Mouse (Mus musculus) kidney, postnatal 4 days (tissue): ENCODE measurements around the gene Bcas3.
A peak's percentile ranks its signal among the peaks of the same experiment; 100 is the strongest.

ENCODE experiments used
- DNase-seq, 2 experiments: peaks; one replicate each; pipeline ENCODE4 v3.0.0; 2021; ENCODE audit warnings: mixed read lengths in 2 of 2

The Bcas3 gene

DNA sequence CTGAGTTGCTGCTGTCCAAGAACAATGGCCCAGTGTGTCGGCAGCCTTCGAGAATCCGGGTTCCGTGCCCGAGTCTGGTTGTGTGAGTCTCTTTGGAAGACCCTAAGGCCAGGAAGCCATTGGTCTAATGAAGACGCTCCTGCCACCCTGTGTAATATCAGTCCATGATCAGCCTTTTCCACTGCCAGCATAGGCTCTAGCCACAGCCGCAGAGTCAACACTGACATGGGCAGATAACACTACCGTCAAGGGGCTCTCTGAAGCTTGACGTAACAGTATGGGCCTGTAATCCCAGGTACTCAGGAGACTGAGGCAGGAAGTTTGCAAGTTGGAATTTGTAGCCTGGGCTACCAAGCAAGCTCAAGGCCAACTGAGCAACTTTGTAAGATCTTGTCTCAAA lies 405.9 kb downstream of the Bcas3 start:
- no peak for DNase-seq

DNA sequence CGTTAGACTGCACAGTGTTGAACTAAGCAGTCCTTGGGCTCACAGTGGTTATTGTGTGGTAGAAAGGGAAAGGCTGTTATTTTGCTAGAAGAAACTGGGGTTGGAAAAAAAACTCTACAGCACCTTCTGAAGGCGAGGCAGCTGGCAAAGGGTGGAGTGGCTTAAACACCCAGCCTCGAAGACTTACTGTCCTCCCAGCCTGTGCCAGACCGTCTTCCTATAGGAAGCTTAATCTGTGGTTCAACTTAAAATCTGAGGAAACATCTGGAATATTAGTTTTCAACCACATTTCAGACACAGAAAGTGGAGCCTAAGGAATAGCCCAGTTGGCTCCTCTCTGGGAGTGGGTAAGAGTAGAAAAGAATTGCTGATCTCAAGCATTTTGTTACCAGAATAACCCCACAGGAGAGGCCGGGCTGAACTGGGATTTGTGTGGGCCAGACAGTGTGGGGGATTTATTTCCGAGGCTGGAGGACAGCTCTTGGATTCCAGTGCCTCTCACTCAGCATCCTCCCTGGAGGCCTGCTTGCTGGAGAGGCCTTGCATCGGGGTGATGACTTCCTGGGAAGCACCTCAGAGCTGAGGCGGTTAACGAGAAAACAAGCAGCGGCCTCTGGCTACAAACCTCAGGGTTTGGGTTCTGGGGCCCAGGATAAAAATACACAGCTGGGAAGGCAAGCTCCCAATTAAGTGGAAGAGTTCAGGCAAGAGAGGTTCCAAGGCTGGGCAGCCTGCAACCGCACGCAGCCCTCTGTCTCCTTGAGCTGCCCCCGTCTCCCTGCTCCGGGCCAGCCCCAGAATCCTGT lies 406.9 kb downstream of the Bcas3 start:
- DNase-seq, result peak; percentile 44 to 60

DNA sequence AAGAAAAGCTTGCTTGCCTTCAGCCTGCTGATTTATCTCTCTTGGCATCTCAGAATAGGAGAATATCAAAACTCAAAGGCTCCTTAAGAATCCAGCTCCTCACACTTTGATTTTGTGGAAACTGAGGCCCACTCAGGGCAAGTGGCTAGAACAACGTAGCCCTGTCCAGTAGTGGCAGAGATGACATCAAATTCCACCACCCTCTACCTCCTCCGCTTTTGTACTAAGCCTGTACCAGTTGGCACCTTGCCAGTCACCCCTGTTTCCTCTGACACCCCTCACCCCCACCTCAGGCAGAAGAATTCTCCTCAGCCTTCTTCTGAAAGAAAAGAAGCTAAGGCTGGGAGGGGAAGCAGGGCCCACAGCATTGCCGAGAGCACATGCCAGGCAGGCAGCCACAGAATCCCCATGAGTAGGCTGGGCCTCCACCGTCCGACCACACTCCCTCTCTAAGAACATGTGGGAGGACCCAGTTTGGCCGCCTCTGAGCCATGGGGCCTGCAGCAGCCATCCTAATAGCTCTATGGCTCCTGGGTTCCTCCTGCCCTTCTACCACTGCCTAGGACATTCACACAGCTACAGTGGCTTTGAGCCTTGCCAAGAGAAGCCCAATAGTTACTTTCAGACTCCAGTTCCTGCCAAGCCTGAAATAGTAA lies 407.6 kb downstream of the Bcas3 start:
- peak; percentile 70 to 81 for DNase-seq

DNA sequence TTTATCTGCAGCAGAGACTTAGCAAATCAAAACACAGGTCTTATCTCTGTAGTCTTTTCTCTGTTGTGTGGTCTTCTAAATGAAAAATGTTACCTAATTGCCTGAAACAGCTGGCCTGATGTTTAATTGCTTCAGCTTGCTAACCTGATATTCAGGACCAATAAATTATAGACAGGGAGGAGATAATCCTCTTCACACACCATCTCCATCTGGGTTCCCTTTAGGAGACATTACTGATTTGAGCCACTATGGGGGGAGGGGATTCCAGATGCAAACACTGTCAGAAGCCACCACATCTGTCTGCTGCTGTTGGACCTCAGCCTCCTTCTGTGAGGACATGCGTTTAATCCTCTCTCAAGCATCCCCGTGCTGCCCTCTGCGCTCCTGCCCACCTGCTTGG lies 408.2 kb downstream of the Bcas3 start:
- no peak for DNase-seq

DNA sequence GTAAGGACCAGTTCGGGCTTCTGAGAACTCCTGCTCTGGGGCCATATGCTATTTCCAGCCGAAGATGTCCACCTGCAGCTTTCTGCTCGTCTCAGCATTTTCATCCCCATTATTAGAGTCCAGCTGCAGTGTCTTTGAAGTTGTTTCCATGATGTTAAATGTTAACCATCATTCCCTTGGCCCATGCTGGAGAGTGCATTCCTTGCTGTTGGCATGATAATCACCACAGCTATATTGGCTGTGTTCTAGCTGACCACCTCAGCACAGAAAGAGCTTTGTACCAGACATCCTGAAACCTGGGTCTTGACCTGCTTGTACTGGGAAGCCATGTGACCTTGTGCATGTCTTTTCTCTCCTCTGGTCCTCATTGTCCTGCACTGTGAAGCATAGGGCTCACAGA lies 410.7 kb downstream of the Bcas3 start:
- DNase-seq, result peak in 1 of 2 experiments; percentile 29

DNA sequence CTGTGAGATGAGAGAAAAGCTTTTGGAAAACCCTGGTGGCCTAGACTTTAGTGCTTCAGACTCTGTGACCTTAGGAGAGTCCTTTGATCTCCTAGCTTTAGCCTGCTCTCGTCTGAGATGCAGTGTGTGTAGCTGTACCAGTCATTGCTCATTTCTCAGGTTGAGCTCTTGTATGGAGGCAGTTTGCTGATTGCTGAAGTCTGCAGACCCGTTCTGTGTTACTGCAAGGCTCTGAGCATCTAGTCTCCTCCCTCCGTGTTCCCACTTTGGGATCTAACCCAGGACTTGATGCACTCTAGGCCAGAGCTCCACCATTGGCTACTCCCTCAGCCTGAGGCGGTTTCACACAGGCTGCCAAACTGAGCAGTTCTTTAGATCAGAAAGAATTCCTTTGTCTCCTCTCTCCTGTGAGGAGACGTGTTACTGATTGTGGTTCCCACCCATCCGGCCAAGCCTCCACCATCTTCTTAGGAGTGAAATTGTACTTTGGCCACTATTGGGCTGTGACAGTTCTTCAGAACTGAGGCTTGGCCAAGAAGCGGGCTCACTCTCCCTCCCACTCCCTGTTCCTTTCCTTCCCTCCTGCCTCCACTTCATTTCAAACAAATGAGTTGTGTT lies 413.2 kb downstream of the Bcas3 start:
- peak; percentile 43 to 61 for DNase-seq

DNA sequence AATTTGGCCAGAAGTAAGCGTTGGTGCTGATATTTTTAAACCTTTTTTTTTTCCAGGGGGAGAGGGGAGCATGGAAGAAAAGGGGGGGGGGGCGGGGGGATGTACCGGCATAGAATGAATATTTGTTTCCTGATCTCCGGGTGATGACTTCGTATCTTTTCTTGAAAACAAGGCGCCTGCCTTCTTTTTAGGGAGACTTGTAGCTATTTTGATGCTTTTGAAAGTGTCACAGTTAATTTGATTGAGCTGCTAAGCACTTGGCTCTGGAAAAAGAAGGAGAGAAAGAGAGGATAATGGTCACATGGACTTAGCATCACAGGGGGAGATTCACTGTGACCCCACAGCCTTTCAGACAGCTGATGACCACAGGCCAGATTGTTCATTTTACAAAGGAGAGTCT lies 413.8 kb downstream of the Bcas3 start:
- no peak for DNase-seq

DNA sequence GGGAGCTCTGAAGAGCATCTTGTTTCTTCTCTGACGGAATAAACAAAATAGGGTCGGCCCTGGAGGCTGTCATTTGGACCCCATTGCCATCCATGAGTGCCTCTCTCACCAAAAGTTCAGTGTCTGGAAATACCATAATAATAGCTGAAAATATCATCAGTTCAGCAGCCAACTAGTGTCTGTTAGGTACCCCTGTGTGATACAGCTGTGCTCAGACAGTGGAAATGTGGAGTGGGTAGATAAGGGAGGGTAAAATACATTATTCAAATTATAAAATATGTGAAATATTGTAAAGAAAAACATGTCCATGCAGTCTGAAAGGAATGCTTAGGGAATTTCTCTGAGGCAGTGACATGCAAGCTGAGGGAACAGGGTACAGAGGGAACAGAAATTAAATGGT lies 416.8 kb downstream of the Bcas3 start:
- DNase-seq, result no peak

DNA sequence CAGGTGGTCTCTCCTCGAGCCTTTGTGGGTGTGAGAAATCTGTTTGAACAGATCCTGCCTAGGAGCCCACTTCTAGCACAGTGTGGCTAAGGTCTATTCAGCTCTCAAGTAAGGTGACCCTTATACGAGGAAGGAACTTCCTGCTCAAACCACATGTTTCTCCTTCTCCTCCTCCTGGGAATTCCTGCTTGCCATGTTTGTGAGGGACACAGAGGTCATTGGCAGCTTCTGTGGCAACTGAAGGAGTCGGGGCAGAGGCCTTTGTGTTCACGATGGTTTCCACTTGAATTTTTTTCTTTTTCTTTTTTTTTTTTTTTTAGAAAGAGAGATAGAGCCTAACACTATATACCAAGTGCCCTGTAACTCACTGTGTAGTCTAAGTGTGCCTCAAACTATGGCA lies 420.4 kb downstream of the Bcas3 start:
- DNase-seq, result no peak

DNA sequence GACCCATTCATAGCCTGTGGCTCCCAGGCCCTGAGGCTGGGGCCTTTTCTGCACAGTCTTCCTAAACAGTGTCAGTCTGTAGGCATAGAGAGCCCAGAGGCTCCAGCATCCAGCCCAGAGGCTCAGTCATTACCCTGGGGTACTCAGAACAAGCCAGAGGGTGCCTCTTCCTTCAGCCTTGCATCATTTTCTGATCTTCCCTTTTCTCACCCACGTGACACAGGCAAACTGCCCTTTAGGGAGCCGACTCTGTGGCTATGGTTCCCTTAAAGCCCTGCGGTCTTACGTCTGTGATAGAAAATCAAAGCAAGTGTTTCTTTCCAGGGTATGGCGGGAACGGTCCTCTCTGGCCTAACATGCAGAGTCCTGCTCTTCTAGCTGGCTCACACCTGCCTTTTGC lies 421.7 kb downstream of the Bcas3 start:
- DNase-seq, result no peak

DNA sequence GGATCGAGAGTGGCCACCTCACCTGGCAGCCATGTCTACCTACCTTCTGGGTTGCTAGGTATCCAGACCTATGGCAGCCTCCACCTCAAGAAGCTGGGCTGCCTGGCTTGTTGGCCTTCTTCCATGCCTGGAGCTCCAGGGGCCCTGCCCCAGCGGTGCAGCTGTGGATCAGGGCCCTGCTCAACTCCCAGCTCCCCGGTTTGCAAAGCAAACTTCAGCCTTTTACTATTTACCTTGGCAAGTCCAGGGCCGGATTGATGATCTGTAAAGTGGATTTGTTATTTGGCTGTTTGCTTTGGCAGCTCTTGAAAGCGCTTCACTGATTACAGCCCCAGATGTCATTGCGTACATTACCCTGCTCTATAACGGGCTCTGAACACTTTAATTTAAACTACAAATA lies 422.5 kb downstream of the Bcas3 start:
- peak; percentile 51 to 64 for DNase-seq

DNA sequence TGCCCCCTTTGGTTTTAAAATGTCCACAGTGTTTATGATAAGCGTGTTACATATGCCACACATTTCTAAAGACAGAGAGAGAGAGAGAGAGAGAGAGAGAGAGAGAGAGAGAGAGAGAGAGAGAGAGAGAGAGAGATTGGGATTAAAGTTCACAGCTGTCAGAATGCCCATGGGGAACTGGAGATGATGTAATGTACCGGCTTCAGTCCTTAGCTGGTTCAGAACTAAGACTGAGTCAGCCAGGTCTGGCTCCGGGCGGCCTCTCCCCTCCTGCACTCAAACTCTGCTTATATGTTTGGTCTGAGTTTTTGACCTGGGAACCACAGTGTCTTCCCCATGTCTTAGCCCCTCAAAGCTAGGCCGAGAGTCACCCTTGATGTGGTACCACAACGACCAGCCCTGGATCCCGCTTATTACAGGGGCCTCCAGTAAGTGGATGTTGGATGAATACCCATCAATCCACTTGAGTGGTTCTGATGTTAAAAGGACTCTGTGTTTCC lies 423.9 kb downstream of the Bcas3 start:
- DNase-seq, result no peak

DNA sequence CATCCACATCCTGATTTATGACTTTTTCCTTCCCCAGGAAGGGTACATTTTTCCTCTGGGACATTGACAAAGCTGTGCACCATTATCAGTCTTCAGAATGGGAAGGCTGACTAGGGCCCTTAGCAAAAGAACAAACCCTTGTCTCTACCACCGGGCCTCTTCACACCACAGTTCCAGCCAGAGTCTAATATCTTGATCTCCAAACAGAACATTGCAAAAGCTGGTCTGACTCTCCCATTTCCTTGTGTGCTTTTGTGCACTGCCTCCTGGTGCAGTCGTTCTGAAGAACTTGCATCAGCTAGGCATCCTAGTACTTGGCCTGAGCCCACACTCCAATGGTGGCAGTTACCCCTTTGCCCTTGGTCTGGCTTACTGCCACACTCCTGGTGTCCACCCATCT lies 425.0 kb downstream of the Bcas3 start:
- no peak for DNase-seq

DNA sequence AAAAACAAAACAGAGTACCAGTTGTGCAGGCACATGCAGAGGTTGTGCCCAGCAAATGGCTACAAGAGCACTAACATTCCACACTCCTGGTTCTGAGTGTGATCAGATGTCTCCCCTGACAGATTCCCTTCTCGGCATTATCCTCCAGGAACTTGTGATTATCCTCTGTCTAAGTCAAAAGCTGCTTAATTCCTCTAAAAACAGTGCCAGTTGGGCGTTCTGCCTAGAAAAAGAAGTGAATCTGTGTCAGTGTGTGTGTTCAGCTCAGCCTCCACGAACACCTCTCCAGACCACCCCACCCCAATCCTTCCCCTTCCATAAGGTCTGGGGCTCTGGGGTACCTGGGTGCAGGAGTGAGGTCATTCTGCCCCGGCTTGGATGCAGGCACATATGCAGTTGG lies 427.3 kb downstream of the Bcas3 start:
- no peak for DNase-seq

DNA sequence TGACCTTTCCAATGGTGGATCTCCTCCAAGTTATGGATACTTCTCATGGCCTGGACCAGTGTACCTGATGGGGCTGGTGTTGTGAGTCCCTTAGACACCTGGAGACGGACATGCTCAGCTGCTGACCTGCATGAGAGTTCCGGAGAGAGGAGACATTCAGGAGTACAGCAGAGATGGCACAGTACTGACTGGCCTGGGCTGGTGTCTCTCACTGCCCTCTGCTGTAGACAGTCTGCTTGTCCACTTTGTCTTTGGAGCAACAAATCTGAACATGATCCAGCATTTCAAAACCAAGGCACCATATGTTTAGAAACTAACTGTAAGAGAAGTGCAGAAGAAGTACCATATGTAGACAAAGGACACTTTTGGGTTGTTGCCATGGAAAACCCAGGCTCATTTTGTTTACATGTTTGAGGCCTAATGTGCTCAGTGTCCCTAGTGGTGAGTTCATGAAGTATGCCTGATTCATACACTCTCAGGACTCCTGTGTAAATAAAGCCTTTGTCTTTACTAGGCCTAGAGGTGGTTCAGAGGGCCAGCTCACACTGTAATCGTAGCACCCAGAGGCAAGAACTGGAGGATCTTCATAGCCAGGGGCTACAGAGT lies 433.2 kb downstream of the Bcas3 start:
- peak in 1 of 2 experiments; percentile 38 for DNase-seq

DNA sequence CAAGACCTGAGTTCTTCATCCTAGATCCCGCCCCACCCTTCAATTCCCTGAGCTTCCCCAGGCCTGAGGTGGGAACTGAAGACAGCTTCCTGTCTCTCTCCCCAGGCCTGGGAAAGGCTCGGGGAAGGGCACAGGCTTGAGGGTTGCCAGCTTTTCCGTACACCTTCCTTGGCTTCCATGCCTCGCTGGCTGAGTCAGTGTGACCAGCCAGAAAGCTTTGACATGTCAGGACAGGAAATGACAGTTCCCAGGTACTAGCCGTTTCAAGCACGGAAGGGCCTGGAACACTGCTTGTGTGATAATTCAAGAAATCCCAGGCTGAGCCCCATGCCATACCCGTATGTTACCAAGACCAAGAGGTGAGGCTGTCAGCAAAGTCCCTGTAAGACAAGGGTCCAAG lies 436.8 kb downstream of the Bcas3 start:
- no peak for DNase-seq

DNA sequence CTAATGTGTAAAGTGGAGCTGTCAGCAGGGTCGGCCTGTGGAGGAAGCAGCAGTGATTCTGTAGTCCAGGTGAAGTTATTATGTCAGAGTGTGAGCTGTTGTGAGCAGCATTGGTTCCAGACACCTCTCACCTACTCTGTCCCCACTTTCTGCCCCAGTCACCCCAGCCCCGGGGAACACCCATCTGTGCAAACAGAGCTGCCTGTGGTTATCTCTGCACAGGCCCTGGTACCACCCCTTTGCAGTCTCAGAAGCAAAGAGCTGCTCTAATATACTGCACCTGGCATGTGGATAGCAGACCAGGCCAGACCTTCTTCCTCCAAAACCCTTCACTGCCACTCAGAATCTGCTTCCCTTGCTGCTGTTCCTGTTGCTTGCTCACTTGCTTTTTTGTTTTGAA lies 437.3 kb downstream of the Bcas3 start:
- no peak for DNase-seq

DNA sequence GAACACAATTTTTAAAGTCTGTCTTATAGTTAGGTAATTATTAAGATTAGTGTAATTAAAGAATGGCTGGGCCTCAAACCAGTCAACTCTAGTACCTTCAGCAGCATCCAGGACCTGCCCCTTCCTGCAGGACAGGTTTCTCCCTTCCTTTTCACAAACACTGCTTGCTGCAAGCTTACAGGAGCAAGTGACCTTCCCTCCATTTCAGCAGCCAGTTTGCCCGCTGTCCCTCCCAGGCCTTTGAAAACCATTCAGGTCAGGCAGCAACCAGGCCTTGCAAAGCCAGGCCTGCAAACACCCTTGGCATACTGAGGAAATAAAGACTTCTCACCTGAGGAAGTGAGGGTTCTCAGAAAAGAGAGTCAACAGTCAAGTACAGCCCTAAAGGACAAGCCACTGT lies 438.2 kb downstream of the Bcas3 start:
- DNase-seq, result peak in 1 of 2 experiments; percentile 42

DNA sequence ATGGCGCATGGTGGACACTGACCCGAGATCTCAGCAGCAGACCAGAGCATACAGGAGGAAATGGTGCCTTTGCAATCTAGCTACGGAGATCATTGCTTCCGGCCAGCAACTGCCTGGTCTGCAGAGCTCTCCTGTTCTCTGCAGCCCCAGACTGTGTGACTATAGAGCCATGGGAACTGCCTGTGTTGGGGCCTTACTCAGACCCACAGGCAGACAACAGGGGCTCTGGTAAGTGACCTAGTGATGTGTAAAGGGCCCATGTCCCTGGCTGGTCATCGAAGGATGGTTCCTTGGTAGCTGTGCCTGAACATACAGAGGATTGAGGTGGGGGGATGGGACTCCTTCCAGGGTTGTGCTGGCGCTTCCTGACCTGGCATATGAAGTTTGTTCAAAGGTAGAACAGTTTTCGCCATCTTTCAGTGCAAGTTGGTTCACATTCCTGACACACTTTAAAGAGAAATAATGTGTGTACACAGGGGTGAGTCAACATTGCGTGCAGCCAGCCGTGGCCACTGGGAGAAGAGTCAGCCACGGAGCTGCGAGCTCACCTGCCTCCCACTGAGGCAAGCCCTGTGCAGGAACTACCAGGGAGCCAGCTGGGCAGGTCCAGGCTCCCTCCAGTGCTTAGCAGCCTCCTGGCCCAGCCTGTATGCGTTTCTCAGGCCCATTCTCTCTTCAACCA lies 439.7 kb downstream of the Bcas3 start:
- DNase-seq, result peak; percentile 58 to 71

DNA sequence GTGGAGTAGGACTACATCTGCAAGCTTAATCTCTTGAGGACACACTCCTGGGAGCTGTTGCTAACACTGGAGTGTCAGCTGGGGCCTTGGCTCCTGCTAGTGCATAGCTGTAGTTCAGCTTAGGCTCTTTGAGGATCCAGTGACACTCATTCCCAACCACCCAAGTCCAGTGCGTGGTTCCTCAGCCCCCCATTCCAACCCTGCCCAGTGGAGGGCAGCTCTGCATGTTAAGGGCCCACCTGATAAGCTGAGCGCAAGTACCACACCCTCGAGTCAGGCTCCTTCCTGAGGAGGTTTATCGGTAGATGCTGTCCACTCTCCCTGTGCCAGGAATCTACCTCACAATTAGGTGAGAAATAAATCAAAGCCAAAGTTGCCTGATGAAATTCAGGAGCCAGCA lies 446.5 kb downstream of the Bcas3 start:
- DNase-seq, result no peak

DNA sequence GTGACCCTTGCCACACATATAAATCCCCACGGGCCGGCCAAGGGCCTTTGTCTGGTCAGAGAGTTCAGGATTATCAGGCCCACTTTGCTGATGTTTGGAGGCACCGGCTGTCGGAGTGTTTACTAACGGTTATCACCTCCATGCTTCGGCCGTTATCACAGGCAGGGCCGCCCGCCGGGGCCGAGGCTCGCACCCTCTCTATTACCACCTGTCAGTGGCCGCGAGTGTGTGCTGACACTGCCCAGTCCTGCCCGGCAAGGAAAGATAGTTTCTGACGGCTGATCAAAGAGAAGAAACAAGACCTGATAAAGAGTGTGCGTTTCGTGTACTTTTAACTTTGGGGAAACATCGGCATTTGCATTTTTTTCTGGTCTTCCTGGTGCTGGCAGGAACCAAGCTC lies 446.9 kb downstream of the Bcas3 start:
- no peak for DNase-seq

DNA sequence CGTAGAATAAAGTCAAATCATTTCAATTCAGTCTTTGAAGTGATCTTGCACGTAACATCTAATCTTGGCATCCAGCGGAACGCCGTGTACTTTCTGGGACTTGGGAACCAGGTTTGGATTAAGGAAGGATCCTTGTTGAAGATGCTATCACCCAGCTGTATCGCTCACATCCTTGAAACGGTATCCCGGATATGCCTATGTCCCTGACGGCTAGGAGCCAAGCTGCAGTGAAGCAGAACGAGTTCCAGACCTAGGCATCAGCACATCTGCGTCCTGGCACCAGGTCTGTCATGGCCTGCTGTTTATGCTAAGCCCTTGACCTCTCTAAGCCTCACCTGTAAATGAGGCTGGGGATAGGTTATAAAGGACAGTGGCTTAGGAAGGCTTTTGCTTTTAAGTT lies 447.4 kb downstream of the Bcas3 start:
- DNase-seq, result no peak

DNA sequence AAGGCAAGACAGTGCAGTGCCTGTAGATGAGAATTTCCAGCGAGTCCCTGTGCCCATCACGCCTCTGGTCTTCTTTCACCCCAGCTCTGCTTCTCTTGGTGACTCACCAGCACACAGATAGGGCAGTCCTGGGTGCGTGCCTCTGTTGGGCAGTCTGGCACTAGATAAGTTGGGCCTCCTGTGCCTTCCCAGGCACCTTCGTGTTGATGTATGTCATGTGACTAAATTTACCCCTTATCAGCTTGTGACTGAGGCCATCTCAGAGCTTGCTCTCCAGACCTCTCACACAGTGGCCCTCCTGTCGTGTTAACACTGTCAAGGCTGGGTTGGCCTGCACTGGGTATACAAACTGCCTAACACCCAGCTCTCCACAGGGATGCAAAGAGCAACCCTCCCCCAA lies 451.1 kb downstream of the Bcas3 start:
- no peak for DNase-seq
